Mouse (Mus musculus): Measurements from ENCODE around the gene Amz1. TPM values are rescaled to one million over a fixed set of nuclear protein-coding genes. Genes with fewer than 3 reads are reported as not detected.

Amz1 gene
- polyA plus RNA-seq, 1 experiment from 2014 or later: 1.3 TPM

- peak overlapping the region; percentile 89 for H3K4me2 ChIP-seq (replicated peaks; ENCODE audit: low read depth)
- no peak overlapping the region for H3K27ac ChIP-seq (ENCODE audit: low read depth, low read length)
- H3K4me1 ChIP-seq (replicated peaks; ENCODE audit: control insufficient read depth, insufficient read depth, low read length): 0 out of 2 replicates have a peak, but pooled peaks cover 6% of the 10 kb centered on the region
- no peak for TF ChIP-seq CTCF (IDR thresholded peaks at IDR 0.05; ENCODE audit: low read depth)
- 55% methylated on average over 19 of the region's 19 CpGs for WGBS
- peak overlapping the region; percentile 54 for H3K9ac ChIP-seq (ENCODE audit: low read depth, low read length)
- no peak for ATAC-seq
- H3K4me3 ChIP-seq (ENCODE audit: low read depth, low read length): peak overlapping the region; percentile 63
- H3K9me3 ChIP-seq (ENCODE audit: control insufficient read depth): no peaks in the 10 kb centered on the region
- H3K27me3 ChIP-seq (replicated peaks; ENCODE audit: control insufficient read depth, insufficient read depth, low read length): no peaks in the 10 kb centered on the region
- H3K36me3 ChIP-seq (ENCODE audit: control insufficient read depth, insufficient read depth): peaks cover 3% of the 10 kb centered on the region; the same call in 1 of the 2 replicates
Measured at GRCm38 (mm10) chr5:140702618-140703175, 21.2 kb upstream of the Amz1 start.

- H3K27ac ChIP-seq (ENCODE audit: low read depth, low read length): peak overlapping the region; percentile 85; the same call in 1 of the 2 replicates
- peak overlapping the region; percentile 61 for H3K4me2 ChIP-seq (replicated peaks; ENCODE audit: low read depth)
- peak overlapping the region; percentile 51 for H3K9ac ChIP-seq (ENCODE audit: low read depth, low read length)
- H3K27me3 ChIP-seq (replicated peaks; ENCODE audit: control insufficient read depth, insufficient read depth, low read length): no peaks in the 10 kb centered on the region
- H3K4me3 ChIP-seq (ENCODE audit: low read depth, low read length): peak overlapping the region; percentile 50
- H3K9me3 ChIP-seq (ENCODE audit: control insufficient read depth): no peaks in the 10 kb centered on the region
- 0 out of 2 replicates have a peak, but pooled peaks cover 6% of the 10 kb centered on the region for H3K4me1 ChIP-seq (replicated peaks; ENCODE audit: control insufficient read depth, insufficient read depth, low read length)
- peaks cover 4% of the 10 kb centered on the region; the same call in 1 of the 2 replicates for H3K36me3 ChIP-seq (ENCODE audit: control insufficient read depth, insufficient read depth)
- whole genome bisulfite sequencing: 26% methylated on average over 17 of the region's 17 CpGs
- TF ChIP-seq CTCF (IDR thresholded peaks at IDR 0.05; ENCODE audit: low read depth): no peak
- ATAC-seq: no peak
Measured at GRCm38 (mm10) chr5:140703480-140704377, 20.2 kb upstream of the Amz1 start.

GRCm38 (mm10) chr5:140704378-140705251, 19.3 kb upstream of the Amz1 start, which contains the start of gene Brat1:
TSS of gene Brat1 (plus strand) at chr5:140705011.
- Histone ChIP-seq H3K27me3 (replicated peaks; ENCODE audit: control insufficient read depth, insufficient read depth, low read length) (no peaks in the 10 kb centered on the region), H3K9me3 (ENCODE audit: control insufficient read depth) (no peaks in the 10 kb centered on the region), H3K4me3 (ENCODE audit: low read depth, low read length) (peak within 1 kb of the TSS; percentile 50), H3K27ac (ENCODE audit: low read depth, low read length) (peak within 1 kb of the TSS; percentile 85), H3K9ac (ENCODE audit: low read depth, low read length) (peak within 1 kb of the TSS; percentile 62), H3K36me3 (ENCODE audit: control insufficient read depth, insufficient read depth) (peaks cover 4% of the 10 kb centered on the region; the same call in 1 of the 2 replicates), H3K4me1 (replicated peaks; ENCODE audit: control insufficient read depth, insufficient read depth, low read length) (0 out of 2 replicates have a peak, but pooled peaks cover 6% of the 10 kb centered on the region), H3K4me2 (replicated peaks; ENCODE audit: low read depth) (peak within 1 kb of the TSS; percentile 76)
- TF ChIP-seq CTCF (IDR thresholded peaks at IDR 0.05; ENCODE audit: low read depth): no peak
- under 1% methylated on average over 68 of the region's 69 CpGs for WGBS
- ATAC-seq: peak; percentile 93

GRCm38 (mm10) chr5:140705501-140706171, 18.3 kb upstream of the Amz1 start:
- 0 out of 2 replicates have a peak, but pooled peaks cover 6% of the 10 kb centered on the region for H3K4me1 ChIP-seq (replicated peaks; ENCODE audit: control insufficient read depth, insufficient read depth, low read length)
- H3K36me3 ChIP-seq (ENCODE audit: control insufficient read depth, insufficient read depth): peaks cover 13% of the 10 kb centered on the region; the same call in 1 of the 2 replicates
- H3K9ac ChIP-seq (ENCODE audit: low read depth, low read length): peak overlapping the region; percentile 62
- ATAC-seq: no peak
- H3K4me2 ChIP-seq (replicated peaks; ENCODE audit: low read depth): peak overlapping the region; percentile 76
- no peak for TF ChIP-seq CTCF (IDR thresholded peaks at IDR 0.05; ENCODE audit: low read depth)
- H3K9me3 ChIP-seq (ENCODE audit: control insufficient read depth): no peaks in the 10 kb centered on the region
- 44% methylated on average over 7 of the region's 7 CpGs for WGBS
- no peaks in the 10 kb centered on the region for H3K27me3 ChIP-seq (replicated peaks; ENCODE audit: control insufficient read depth, insufficient read depth, low read length)
- H3K27ac ChIP-seq (ENCODE audit: low read depth, low read length): peak overlapping the region; percentile 77
- H3K4me3 ChIP-seq (ENCODE audit: low read depth, low read length): peak overlapping the region; percentile 50

- H3K36me3 ChIP-seq (ENCODE audit: control insufficient read depth, insufficient read depth): peaks cover 59% of the 10 kb centered on the region
- H3K27ac ChIP-seq (ENCODE audit: low read depth, low read length): no peak overlapping the region
- H3K4me3 ChIP-seq (ENCODE audit: low read depth, low read length): no peak overlapping the region
- H3K9ac ChIP-seq (ENCODE audit: low read depth, low read length): no peak overlapping the region
- ATAC-seq: no peak
- H3K9me3 ChIP-seq (ENCODE audit: control insufficient read depth): no peaks in the 10 kb centered on the region
- H3K4me2 ChIP-seq (replicated peaks; ENCODE audit: low read depth): no peak overlapping the region
- 0 out of 2 replicates have a peak, but pooled peaks cover 3% of the 10 kb centered on the region for H3K4me1 ChIP-seq (replicated peaks; ENCODE audit: control insufficient read depth, insufficient read depth, low read length)
- no peaks in the 10 kb centered on the region for H3K27me3 ChIP-seq (replicated peaks; ENCODE audit: control insufficient read depth, insufficient read depth, low read length)
- TF ChIP-seq CTCF (IDR thresholded peaks at IDR 0.05; ENCODE audit: low read depth): no peak
- WGBS: 86% methylated on average over 6 of the region's 6 CpGs
Measured at GRCm38 (mm10) chr5:140710315-140710714, 13.6 kb upstream of the Amz1 start.
